Mouse (Mus musculus) layer of hippocampus, postnatal 25 days (tissue): Measurements from ENCODE around the gene Srcin1. TPM values are rescaled to one million over a fixed set of nuclear protein-coding genes. Genes with fewer than 3 reads are reported as not detected.

Experiments
- DNase-seq, 2 experiments: peaks; one replicate each; pipeline ENCODE4 v3.0.0; 2022; ENCODE audit warnings: mixed read lengths in 2 of 2, low spot score in 1 of 2; ENCODE audit errors: extremely low spot score in 1 of 2
- total RNA-seq, 2 experiments: library from RNA; stranded (reverse); gene quantifications; 2 replicates each; pipeline ENCODE4 v1.2.3; 2021

Gene Srcin1
- total RNA-seq, 2 experiments from 2014 or later = 260 to 270 TPM

GRCm38 (mm10) chr11:97556569-97557408, 19.2 kb downstream of the Srcin1 start:
- DNase-seq = peak; percentile 70 to 88

DNA sequence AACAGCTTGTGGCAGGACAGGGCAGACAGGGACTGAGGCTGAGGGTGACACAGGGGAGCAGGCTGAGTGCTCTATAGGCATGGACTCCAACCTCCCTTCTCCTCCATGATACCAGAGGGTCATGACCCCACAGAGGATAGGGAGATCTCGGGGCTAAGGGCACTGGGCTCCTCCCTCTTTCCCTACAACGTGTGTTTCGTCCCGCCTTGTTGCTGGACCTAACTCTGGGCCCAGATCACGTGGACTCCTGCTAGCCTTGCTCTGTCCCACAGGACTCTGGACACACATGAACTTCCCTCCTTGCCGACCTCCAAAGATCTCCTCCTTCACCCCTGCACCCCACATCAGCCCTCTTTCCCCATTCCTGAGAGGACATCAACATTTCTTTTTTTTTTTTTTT, 20.8 kb downstream of the Srcin1 start:
- no peak for DNase-seq

DNA sequence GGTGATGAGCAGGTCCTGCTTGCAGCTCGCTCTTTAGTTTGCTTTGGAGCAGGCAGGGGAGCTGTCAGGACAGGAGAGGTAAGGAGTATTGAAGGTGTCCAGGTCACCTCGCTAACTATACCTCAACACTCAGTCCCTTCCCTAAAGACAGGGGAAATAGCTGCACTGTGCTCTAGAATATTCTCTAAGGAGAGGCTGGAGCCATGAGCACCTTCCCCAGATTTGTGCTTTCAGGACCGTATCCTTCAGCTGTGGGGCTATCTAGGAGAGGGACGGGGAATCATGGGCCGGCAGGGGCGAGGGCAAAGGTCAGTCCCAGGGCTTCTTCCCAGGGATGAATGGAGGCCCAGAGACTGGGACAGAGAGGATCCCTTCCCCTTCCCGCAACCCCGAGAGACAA, 23.8 kb downstream of the Srcin1 start:
- DNase-seq = no peak

GRCm38 (mm10) chr11:97548757-97549156, 27.2 kb downstream of the Srcin1 start:
- no peak for DNase-seq

DNA sequence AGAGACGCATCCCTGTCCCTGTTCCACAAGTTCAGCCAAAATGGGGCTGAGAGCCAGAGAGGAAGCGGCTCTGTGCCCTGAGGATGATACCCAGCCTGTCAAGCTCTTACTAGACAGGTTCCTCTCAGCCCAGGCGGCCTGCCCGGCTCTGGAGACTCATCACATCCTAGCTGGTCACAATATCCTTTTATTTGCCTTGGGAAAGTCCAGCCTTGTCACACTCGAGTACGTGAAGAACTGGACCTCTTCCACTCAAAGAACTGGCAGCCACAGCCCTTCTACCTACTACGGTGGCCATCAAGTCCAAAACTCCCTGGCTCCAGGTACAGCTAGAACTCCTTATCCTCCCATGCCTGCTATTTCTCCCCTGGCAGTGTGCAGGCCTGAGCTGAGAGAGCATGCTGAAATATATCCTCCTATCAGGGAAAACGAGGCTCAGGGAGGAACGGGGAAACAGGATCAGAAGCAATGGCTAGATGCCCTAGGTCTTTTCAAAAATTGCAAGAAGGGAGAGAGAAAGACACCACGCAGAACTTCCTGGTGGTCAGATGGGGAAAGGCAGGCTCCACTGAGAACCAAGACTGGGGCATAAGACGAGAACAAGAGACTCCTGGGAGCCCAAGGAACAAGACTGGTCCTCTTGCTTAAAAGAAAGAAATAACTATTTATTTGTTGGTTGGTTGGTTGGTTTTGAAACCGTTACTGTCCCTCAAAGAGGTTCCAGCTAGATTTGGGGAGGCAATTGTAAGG, 27.9 kb downstream of the Srcin1 start:
- no peak for DNase-seq

DNA sequence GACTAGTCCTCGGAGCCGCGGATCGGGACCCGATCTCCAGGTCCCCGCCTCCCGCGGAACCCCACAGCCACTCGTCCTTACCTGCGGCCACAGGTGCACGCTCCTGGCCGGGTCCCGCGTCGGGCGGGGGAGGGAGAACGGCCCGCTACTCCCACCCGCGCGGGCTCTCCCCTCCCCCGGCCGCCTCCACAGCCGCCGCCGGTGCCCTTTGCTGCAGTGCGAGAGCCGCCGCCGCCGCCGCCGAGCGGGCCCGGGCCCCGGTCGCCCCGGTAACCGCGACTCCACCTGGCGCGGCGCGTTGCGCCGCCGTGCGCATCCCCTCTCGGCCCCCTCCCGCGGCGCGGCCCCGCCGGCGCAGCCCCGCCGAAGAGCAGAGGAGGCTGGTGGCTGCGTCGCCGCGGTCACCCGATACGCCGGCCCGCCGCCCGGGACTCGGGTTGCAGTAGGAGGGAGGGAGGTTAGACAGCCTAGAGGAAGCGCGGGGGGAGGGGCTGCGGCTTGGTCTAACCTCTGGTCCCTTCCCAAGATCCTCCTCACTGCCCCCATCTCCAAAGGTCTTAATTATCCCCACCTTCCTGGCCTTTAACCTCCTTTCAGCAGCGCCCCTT, 29.1 kb downstream of the Srcin1 start:
- DNase-seq = no peak

DNA sequence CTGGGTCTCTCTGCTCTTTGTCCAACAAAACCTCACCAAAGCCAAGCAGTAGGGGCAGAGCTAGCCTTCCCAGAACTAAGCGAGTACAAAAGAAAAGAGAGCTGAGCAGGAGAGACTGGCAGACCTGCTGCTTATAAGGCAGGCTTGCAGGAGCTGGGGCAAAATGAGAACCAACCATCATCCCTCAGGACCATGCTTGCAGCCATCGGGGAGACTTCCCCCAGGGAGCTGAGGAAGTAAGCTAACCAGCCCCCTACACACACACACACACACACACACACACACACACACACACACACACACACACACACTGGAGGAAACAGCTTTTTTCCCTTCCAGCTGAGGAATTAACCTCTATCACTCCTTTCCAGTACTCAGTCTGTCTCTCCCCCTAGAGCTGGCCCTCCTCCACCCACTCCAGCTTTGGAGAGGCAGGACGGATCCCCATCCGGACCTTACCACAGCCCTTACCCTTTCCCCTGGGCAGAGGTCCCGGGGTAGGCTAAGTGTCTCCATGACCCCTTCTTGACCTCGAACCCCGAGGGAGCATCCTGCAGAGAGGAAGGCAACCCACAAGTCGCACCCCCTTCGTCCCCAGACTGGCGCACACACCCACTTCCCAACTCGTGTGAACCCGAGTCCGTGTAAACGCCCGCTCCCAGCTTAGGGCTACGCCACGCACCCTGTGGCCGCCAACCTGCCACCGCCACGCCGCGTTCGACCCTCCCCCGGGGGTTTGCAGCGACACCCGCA, 30.0 kb downstream of the Srcin1 start:
- DNase-seq = no peak

GRCm38 (mm10) chr11:97543883-97544282, 32.1 kb downstream of the Srcin1 start:
- no peak for DNase-seq

DNA sequence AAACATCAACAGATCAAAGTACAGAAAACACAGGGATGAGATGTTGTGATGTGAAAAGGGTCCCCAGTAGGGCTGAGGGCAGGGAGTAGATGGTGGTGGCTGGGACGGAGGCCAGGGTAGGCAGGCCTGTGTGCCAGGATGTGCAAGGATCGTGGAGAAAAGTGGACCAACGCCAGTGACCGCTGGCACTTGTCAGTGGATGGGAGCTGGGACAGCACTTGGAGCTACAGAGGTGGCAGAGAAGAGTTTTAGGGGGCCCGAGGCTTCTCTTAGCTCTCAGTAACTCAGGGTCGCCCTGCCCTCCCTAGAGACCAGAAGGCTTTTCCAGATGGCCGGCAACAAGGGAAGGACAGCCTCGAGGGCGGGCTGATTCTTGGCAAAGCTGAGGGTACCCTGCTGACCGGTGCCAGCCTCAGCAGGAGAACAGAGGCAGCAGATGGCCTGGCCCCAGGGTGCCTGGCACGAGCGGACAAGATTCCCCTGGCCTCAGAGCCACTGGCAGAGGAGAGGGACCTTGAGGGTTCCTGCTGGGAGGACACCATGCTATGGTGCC, 32.7 kb downstream of the Srcin1 start:
- DNase-seq = peak in 1 of 2 experiments; percentile 55

- no peak for DNase-seq
Measured at GRCm38 (mm10) chr11:97542171-97543150, 33.5 kb downstream of the Srcin1 start.

GRCm38 (mm10) chr11:97540604-97541003, 35.4 kb downstream of the Srcin1 start:
- no peak for DNase-seq

GRCm38 (mm10) chr11:97540136-97540535, 35.9 kb downstream of the Srcin1 start:
- no peak for DNase-seq

- no peak for DNase-seq
Measured at GRCm38 (mm10) chr11:97539622-97540021, 36.4 kb downstream of the Srcin1 start.

DNA sequence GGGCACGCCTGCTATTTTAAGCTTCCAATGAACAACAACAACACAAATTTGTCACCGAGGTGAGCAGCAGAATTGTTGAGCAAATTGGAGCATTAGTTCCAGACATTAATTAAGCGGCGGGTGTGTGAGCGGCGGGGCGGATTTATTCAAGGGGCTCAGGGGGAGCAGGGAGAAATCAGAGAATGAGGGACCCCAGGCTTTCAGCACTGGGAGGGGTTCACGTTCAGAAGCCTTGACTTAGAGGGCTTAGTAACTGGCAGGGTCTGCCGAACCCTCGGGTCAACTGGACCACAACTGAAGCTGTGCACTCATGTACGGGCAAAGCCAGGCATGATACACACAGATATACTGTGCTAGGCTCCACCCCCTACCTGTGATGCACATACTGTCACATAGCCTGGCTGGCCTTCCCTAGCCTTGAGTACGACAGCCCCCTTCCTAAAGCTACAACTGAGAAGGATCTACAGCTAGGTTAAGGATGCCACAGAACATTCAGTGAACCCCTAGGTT, 38.4 kb downstream of the Srcin1 start:
- DNase-seq = no peak

GRCm38 (mm10) chr11:97536835-97537579, 39.0 kb downstream of the Srcin1 start:
- DNase-seq = no peak

DNA sequence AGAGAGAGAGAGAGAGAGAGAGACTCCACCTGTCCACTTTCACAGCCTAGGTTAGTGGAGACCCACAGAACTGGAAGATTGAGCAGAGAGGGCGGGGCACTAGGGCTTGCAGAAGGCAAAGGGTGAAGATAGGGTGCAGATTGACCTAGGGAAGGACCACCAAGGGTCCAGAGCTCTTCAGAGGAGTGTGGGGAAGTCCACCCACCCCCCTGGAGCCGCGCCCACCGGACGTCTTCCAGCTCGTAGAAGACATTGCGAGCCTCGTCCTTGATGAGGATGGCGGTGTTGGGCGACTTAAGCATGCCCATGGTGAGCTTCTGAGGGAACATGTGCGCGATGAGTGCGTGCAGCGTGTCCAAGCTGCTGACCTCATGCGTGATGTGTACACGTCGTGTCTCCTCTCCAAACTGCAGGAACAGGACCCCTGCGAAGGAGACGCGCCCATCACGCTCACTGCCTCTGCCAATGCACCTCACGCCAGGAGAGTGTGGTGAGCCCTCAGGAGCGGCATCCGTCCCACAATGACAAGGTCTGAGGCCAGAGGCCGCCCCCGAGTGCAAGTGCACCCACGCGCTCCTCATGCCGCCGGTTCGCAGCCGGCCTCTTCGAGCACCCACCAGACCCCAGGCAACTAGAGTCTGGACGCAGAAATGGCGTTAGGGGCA, 39.8 kb downstream of the Srcin1 start:
- no peak for DNase-seq

DNA sequence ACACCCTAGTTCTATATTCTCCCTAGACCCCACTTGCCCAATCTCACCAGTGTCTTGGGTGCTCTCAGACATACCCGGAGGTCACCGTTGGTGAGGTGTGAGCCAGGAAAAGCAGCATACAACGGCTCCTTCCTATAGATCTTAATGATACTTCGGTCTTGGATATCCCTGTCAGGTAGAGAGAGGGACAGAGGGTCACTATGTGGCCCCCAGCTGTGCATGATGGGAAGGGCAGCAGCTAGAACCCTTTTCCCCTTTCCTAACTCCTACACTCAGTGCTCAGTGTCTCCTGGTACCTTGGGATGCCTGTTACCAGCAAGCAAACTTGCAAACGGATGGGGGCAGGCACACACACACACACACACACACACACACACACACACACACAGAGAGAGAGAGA, 40.3 kb downstream of the Srcin1 start:
- DNase-seq = no peak

- no peak for DNase-seq
Measured at GRCm38 (mm10) chr11:97535308-97535630, 40.7 kb downstream of the Srcin1 start.
